Mouse (Mus musculus): ENCODE data around the gene Gtf2ird2. TPM values are rescaled to one million over a fixed set of nuclear protein-coding genes. Genes with fewer than 3 reads are reported as not detected.
A peak's percentile ranks its signal among the peaks of the same experiment; 100 is the strongest.

Gene Gtf2ird2
- total and polyA plus RNA-seq, 2 experiments from 2014 or later, result 15.5 to 17.3 TPM

DNA sequence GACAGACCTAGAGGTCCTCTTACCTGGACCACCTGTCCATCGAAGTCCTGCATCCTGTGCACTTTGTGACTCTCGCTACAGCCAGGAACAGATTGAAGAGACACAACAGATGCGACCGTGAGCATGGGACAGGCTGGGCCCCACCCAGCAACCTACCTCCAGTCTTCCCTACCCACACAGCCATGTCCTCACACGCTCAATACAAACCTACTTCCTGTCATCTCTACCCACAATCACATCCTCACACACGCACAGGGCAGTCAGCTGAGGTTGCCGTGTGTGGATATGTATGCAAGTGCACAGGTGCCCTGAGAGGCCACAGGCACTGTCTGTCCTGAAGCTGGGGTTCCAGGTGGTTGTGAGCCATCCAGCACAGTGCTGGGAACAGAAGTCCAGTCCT is 17.2 kb upstream of the Gtf2ird2 start:
- H3K36me3 ChIP-seq (ENCODE audit: insufficient read depth, low read length), result peaks cover 35% of the 10 kb centered on the region
- H3K9me3 ChIP-seq (ENCODE audit: low read length), result no peaks in the 10 kb centered on the region
- no peak for TF ChIP-seq CTCF (IDR thresholded peaks at IDR 0.05)
- H3K27ac ChIP-seq (ENCODE audit: low read depth, low read length), result no peak overlapping the region
- no peak overlapping the region for H3K4me3 ChIP-seq (ENCODE audit: low read depth, low read length)
- no peaks in the 10 kb centered on the region for H3K27me3 ChIP-seq (ENCODE audit: insufficient read depth, low read length)
- H3K9ac ChIP-seq (replicated peaks; ENCODE audit: low read length, poor library complexity, severe bottlenecking), result no peak overlapping the region
- 0 out of 2 replicates have a peak, but pooled peaks cover 3% of the 10 kb centered on the region for H3K4me1 ChIP-seq (ENCODE audit: insufficient read depth, low read length)
- DNase-seq (ENCODE audit: low spot score) (no peak), ATAC-seq (ENCODE audit: low FRiP score) (no peak)
- 96% methylated on average over 7 of the region's 7 CpGs for WGBS
- H3K4me2 ChIP-seq (ENCODE audit: low read depth, low read length, poor library complexity, severe bottlenecking), result no peak overlapping the region

DNA sequence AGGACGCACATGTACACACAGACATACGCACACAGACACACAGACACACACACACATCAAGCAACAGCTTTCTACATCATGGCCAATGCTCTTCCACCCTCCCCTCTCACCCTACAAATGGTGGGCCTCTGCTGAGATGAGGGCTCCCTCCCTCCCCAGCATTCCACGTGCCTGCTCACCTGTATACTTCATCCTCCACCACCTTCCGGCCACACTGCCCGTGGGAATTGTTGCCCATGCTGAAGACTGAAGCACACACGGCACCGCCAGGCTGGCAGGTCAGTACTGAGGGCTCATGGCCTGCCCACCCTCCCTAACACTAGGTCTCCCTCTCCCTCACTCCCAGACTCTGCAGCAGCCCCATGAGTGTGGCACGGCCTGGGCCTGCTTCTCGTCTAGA is 15.8 kb upstream of the Gtf2ird2 start:
- H3K36me3 ChIP-seq (ENCODE audit: insufficient read depth, low read length), result peaks cover 28% of the 10 kb centered on the region

DNA sequence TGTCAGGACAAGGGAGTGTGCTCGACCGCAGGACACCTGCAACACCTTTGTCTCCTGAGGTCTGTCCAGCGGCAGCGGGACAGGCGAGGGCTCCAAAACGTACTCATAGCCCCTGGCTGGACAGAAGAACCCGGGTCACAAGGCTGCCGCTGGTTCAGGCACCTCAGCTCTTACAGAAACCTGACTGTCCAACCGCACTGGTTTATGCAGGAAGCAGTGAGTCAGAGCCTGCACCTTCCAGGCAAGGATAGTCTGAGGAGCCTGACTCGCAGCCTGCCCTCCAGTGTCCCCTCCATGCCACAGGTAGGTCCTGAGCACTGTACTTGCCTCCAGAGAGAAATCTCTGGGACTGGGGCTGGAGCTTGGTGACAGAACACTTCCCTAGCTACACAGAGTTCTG is 14.6 kb upstream of the Gtf2ird2 start:
- peaks cover 22% of the 10 kb centered on the region for H3K36me3 ChIP-seq (ENCODE audit: insufficient read depth, low read length)
- no peaks in the 10 kb centered on the region for H3K9me3 ChIP-seq (ENCODE audit: low read length)
- no peaks in the 10 kb centered on the region for H3K27me3 ChIP-seq (ENCODE audit: insufficient read depth, low read length)
- no peak for TF ChIP-seq CTCF (IDR thresholded peaks at IDR 0.05)
- 0 out of 2 replicates have a peak, but pooled peaks cover 3% of the 10 kb centered on the region for H3K4me1 ChIP-seq (ENCODE audit: insufficient read depth, low read length)
- no peak overlapping the region for H3K9ac ChIP-seq (replicated peaks; ENCODE audit: low read length, poor library complexity, severe bottlenecking)
- ATAC-seq (ENCODE audit: low FRiP score) (no peak), DNase-seq (ENCODE audit: low spot score) (no peak)
- H3K4me3 ChIP-seq (ENCODE audit: low read depth, low read length), result no peak overlapping the region
- 92% methylated on average over 10 of the region's 10 CpGs for WGBS
- no peak overlapping the region for H3K27ac ChIP-seq (ENCODE audit: low read depth, low read length)
- no peak overlapping the region for H3K4me2 ChIP-seq (ENCODE audit: low read depth, low read length, poor library complexity, severe bottlenecking)

More for the DNA sequence above, 15.8 kb upstream of the Gtf2ird2 start:
- Histone ChIP-seq H3K9me3 (ENCODE audit: low read length) (no peaks in the 10 kb centered on the region), H3K4me3 (ENCODE audit: low read depth, low read length) (no peak overlapping the region), H3K4me2 (ENCODE audit: low read depth, low read length, poor library complexity, severe bottlenecking) (no peak overlapping the region), H3K27ac (ENCODE audit: low read depth, low read length) (no peak overlapping the region), H3K4me1 (ENCODE audit: insufficient read depth, low read length) (0 out of 2 replicates have a peak, but pooled peaks cover 3% of the 10 kb centered on the region), H3K27me3 (ENCODE audit: insufficient read depth, low read length) (no peaks in the 10 kb centered on the region), H3K9ac (replicated peaks; ENCODE audit: low read length, poor library complexity, severe bottlenecking) (no peak overlapping the region)
- ATAC-seq (ENCODE audit: low FRiP score), result no peak
- TF ChIP-seq CTCF (IDR thresholded peaks at IDR 0.05), result no peak
- 90% methylated on average over 9 of the region's 9 CpGs for WGBS
- DNase-seq (ENCODE audit: low spot score), result no peak

DNA sequence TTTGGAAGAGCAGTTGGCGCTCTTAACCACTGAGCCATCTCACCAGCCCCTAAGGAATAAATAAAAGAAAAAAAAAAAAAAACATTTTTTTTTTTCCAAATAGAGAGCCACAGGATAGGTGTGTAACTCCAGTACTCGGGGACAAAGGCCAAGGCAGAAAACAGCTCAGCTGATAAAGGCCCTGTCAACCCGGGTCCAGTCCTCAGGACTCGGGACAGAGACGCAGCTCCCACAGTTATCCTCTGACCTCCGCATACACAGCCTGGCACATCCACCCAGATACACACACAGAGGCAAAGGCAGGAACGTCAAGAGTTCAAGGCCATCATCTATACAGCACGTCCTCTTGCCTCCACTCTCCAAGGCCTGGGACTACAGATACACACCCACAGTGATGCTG is 13.7 kb upstream of the Gtf2ird2 start:
- no peak for DNase-seq (ENCODE audit: low spot score)
- Histone ChIP-seq H3K27ac (ENCODE audit: low read depth, low read length) (no peak overlapping the region), H3K9ac (replicated peaks; ENCODE audit: low read length, poor library complexity, severe bottlenecking) (no peak overlapping the region), H3K4me3 (ENCODE audit: low read depth, low read length) (no peak overlapping the region), H3K4me1 (ENCODE audit: insufficient read depth, low read length) (0 out of 2 replicates have a peak, but pooled peaks cover 2% of the 10 kb centered on the region), H3K36me3 (ENCODE audit: insufficient read depth, low read length) (peaks cover 22% of the 10 kb centered on the region), H3K27me3 (ENCODE audit: insufficient read depth, low read length) (no peaks in the 10 kb centered on the region), H3K4me2 (ENCODE audit: low read depth, low read length, poor library complexity, severe bottlenecking) (no peak overlapping the region), H3K9me3 (ENCODE audit: low read length) (no peaks in the 10 kb centered on the region)
- TF ChIP-seq CTCF (IDR thresholded peaks at IDR 0.05), result no peak
- ATAC-seq (ENCODE audit: low FRiP score), result no peak
- 96% methylated on average over 8 of the region's 8 CpGs for WGBS

DNA sequence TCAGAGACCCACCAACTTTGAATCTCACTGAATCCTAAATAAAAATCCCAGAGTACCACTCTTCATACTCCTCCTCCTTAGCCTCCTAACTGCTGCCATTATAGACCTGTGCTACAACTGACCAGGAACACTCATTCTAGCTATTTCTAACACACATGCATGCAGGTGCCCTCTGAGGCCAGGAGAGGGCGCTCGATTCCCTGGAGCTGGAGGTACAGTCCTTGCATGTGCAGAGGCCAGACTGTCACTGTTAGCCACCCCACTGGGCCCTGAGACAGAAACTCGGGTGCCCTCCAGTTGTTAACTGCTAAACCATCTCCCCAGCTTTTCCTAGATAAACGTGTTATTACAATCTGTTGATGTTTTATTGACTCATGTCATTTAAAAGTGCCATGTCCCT is 10.6 kb upstream of the Gtf2ird2 start:
- Histone ChIP-seq H3K27ac (ENCODE audit: low read depth, low read length) (no peak overlapping the region), H3K4me1 (ENCODE audit: insufficient read depth, low read length) (0 out of 2 replicates have a peak, but pooled peaks cover 2% of the 10 kb centered on the region), H3K4me3 (ENCODE audit: low read depth, low read length) (no peak overlapping the region), H3K9me3 (ENCODE audit: low read length) (no peaks in the 10 kb centered on the region), H3K27me3 (ENCODE audit: insufficient read depth, low read length) (no peaks in the 10 kb centered on the region), H3K36me3 (ENCODE audit: insufficient read depth, low read length) (peaks cover 9% of the 10 kb centered on the region; the same call in 1 of the 2 replicates), H3K9ac (replicated peaks; ENCODE audit: low read length, poor library complexity, severe bottlenecking) (no peak overlapping the region), H3K4me2 (ENCODE audit: low read depth, low read length, poor library complexity, severe bottlenecking) (no peak overlapping the region)
- peak; percentile 70 for TF ChIP-seq CTCF (IDR thresholded peaks at IDR 0.05)
- DNase-seq (ENCODE audit: low spot score) (peak; percentile 25), ATAC-seq (ENCODE audit: low FRiP score) (no peak)
- WGBS, result 40% methylated on average over 4 of the region's 4 CpGs

DNA sequence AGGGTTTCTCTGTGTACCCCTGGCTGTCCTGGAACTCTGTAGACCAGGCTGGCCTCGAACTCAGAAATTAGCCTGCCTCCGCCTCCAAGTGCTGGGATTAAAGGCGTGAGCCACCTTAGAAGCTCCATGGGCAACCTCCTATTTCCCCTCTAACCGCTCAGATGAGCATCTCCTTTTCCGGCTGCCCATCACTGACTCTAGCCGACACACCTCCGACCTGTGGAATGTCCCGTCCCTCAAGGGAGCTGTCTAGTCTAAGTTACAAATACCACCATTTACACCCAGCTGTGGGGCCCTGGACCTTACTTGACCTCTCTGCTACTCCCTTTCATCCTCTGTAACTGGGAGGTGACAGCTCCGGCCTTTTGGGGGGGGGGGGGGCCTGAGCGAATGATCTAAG is 8.1 kb upstream of the Gtf2ird2 start:
- Histone ChIP-seq H3K27ac (ENCODE audit: low read depth, low read length) (peak overlapping the region; percentile 87), H3K36me3 (ENCODE audit: insufficient read depth, low read length) (no peaks in the 10 kb centered on the region), H3K9me3 (ENCODE audit: low read length) (no peaks in the 10 kb centered on the region), H3K4me3 (ENCODE audit: low read depth, low read length) (peak overlapping the region; percentile 96), H3K9ac (replicated peaks; ENCODE audit: low read length, poor library complexity, severe bottlenecking) (peak overlapping the region; percentile 72), H3K27me3 (ENCODE audit: insufficient read depth, low read length) (no peaks in the 10 kb centered on the region), H3K4me2 (ENCODE audit: low read depth, low read length, poor library complexity, severe bottlenecking) (peak overlapping the region; percentile 88), H3K4me1 (ENCODE audit: insufficient read depth, low read length) (0 out of 2 replicates have a peak, but pooled peaks cover 2% of the 10 kb centered on the region)
- WGBS, result 10% methylated on average over 10 of the region's 10 CpGs
- ATAC-seq (ENCODE audit: low FRiP score), result no peak
- no peak for DNase-seq (ENCODE audit: low spot score)
- no peak for TF ChIP-seq CTCF (IDR thresholded peaks at IDR 0.05)
